Mouse (Mus musculus): Measurements from ENCODE around the gene Rubcn. TPM values are rescaled to one million over a fixed set of nuclear protein-coding genes. Genes with fewer than 3 reads are reported as not detected.
A peak's percentile ranks its signal among the peaks of the same experiment; 100 is the strongest.

Rubcn gene
- polyA plus RNA-seq, 1 experiment from 2014 or later, result 12.9 TPM

- Histone ChIP-seq H3K4me2 (replicated peaks; ENCODE audit: low read depth, low read length) (0 out of 2 replicates have a peak overlapping the region, but pooled peaks have one; percentile 35), H3K4me1 (ENCODE audit: insufficient read depth, low read depth, low read length) (no peaks in the 10 kb centered on the region), H3K36me3 (ENCODE audit: insufficient read depth, low read length) (no peaks in the 10 kb centered on the region), H3K9ac (replicated peaks; ENCODE audit: low read depth) (no peak overlapping the region), H3K4me3 (ENCODE audit: low read depth, low read length) (no peak overlapping the region), H3K27me3 (replicated peaks; ENCODE audit: insufficient read depth, low read length) (no peaks in the 10 kb centered on the region), H3K9me3 (ENCODE audit: low read length) (no peaks in the 10 kb centered on the region), H3K27ac (ENCODE audit: low read length) (no peak overlapping the region)
- 3% methylated on average over 9 of the region's 9 CpGs for WGBS
- ATAC-seq (peak; percentile 79), DNase-seq (ENCODE audit: low spot score) (peak; percentile 95)
- TF ChIP-seq CTCF (IDR thresholded peaks at IDR 0.05), result peak; percentile 97
- TF ChIP-seq EP300 (IDR thresholded peaks at IDR 0.05), result peak; percentile 77
Observed at GRCm38 (mm10) chr16:32812888-32813361, 64.6 kb downstream of the Rubcn start.

GRCm38 (mm10) chr16:32810321-32810720 is 67.2 kb downstream of the Rubcn start, which contains the start of gene Smbd1:
Smbd1 (minus strand) TSS chr16:32810477.
- no peak for TF ChIP-seq EP300 (IDR thresholded peaks at IDR 0.05)
- TF ChIP-seq CTCF (IDR thresholded peaks at IDR 0.05), result no peak
- Histone ChIP-seq H3K27ac (ENCODE audit: low read length) (no peak within 1 kb of the TSS), H3K4me2 (replicated peaks; ENCODE audit: low read depth, low read length) (no peak within 1 kb of the TSS), H3K9ac (replicated peaks; ENCODE audit: low read depth) (no peak within 1 kb of the TSS), H3K4me3 (ENCODE audit: low read depth, low read length) (no peak within 1 kb of the TSS), H3K9me3 (ENCODE audit: low read length) (no peaks in the 10 kb centered on the region), H3K27me3 (replicated peaks; ENCODE audit: insufficient read depth, low read length) (no peaks in the 10 kb centered on the region), H3K4me1 (ENCODE audit: insufficient read depth, low read depth, low read length) (no peaks in the 10 kb centered on the region), H3K36me3 (ENCODE audit: insufficient read depth, low read length) (no peaks in the 10 kb centered on the region)
- WGBS, result 81% methylated on average over 4 of the region's 4 CpGs
- ATAC-seq (no peak), DNase-seq (ENCODE audit: low spot score) (no peak)

- ATAC-seq, result peak; percentile 88
- Histone ChIP-seq H3K4me3 (ENCODE audit: low read depth, low read length) (no peak overlapping the region), H3K4me2 (replicated peaks; ENCODE audit: low read depth, low read length) (no peak overlapping the region), H3K4me1 (ENCODE audit: insufficient read depth, low read depth, low read length) (no peaks in the 10 kb centered on the region; the same call in 1 of the 2 replicates), H3K9ac (replicated peaks; ENCODE audit: low read depth) (no peak overlapping the region), H3K36me3 (ENCODE audit: insufficient read depth, low read length) (no peaks in the 10 kb centered on the region), H3K27ac (ENCODE audit: low read length) (peak overlapping the region; percentile 45; the same call in 1 of the 2 replicates), H3K27me3 (replicated peaks; ENCODE audit: insufficient read depth, low read length) (no peaks in the 10 kb centered on the region), H3K9me3 (ENCODE audit: low read length) (no peaks in the 10 kb centered on the region)
- peak; percentile 44; the same call in 1 of the 2 replicates for TF ChIP-seq EP300 (IDR thresholded peaks at IDR 0.05)
- TF ChIP-seq CTCF (IDR thresholded peaks at IDR 0.05), result peak; percentile 50
- 42% methylated on average over 8 of the region's 8 CpGs for WGBS
- DNase-seq (ENCODE audit: low spot score), result peak; percentile 92
Observed at GRCm38 (mm10) chr16:32807408-32808185, 70.0 kb downstream of the Rubcn start.

- no peak overlapping the region for H3K27ac ChIP-seq (ENCODE audit: low read length)
- H3K27me3 ChIP-seq (replicated peaks; ENCODE audit: insufficient read depth, low read length), result no peaks in the 10 kb centered on the region
- H3K9me3 ChIP-seq (ENCODE audit: low read length), result no peaks in the 10 kb centered on the region
- no peak overlapping the region for H3K4me2 ChIP-seq (replicated peaks; ENCODE audit: low read depth, low read length)
- WGBS, result 39% methylated on average over 7 of the region's 7 CpGs
- no peak overlapping the region for H3K9ac ChIP-seq (replicated peaks; ENCODE audit: low read depth)
- H3K4me1 ChIP-seq (ENCODE audit: insufficient read depth, low read depth, low read length), result no peaks in the 10 kb centered on the region; the same call in 1 of the 2 replicates
- ATAC-seq (peak; percentile 43), DNase-seq (ENCODE audit: low spot score) (peak; percentile 69)
- TF ChIP-seq CTCF (IDR thresholded peaks at IDR 0.05) (no peak), EP300 (IDR thresholded peaks at IDR 0.05) (peak; percentile 40; the same call in 1 of the 2 replicates)
- H3K36me3 ChIP-seq (ENCODE audit: insufficient read depth, low read length), result no peaks in the 10 kb centered on the region
- no peak overlapping the region for H3K4me3 ChIP-seq (ENCODE audit: low read depth, low read length)
Observed at GRCm38 (mm10) chr16:32805151-32805550, 72.4 kb downstream of the Rubcn start.

- 34% methylated on average over 5 of the region's 5 CpGs for WGBS
- ATAC-seq, result no peak
- peak; percentile 36 for DNase-seq (ENCODE audit: low spot score)
- no peak overlapping the region for H3K4me2 ChIP-seq (replicated peaks; ENCODE audit: low read depth, low read length)
- no peak overlapping the region for H3K9ac ChIP-seq (replicated peaks; ENCODE audit: low read depth)
- H3K36me3 ChIP-seq (ENCODE audit: insufficient read depth, low read length), result no peaks in the 10 kb centered on the region
- H3K9me3 ChIP-seq (ENCODE audit: low read length), result no peaks in the 10 kb centered on the region
- no peak overlapping the region; the same call in 1 of the 2 replicates for H3K27ac ChIP-seq (ENCODE audit: low read length)
- TF ChIP-seq EP300 (IDR thresholded peaks at IDR 0.05) (no peak), CTCF (IDR thresholded peaks at IDR 0.05) (no peak)
- H3K27me3 ChIP-seq (replicated peaks; ENCODE audit: insufficient read depth, low read length), result no peaks in the 10 kb centered on the region
- no peak overlapping the region for H3K4me3 ChIP-seq (ENCODE audit: low read depth, low read length)
- H3K4me1 ChIP-seq (ENCODE audit: insufficient read depth, low read depth, low read length), result no peaks in the 10 kb centered on the region; the same call in 1 of the 2 replicates
Observed at GRCm38 (mm10) chr16:32803901-32804300, 73.7 kb downstream of the Rubcn start.

GRCm38 (mm10) chr16:32803252-32803853 is 74.2 kb downstream of the Rubcn start:
- no peak for TF ChIP-seq CTCF (IDR thresholded peaks at IDR 0.05)
- TF ChIP-seq EP300 (IDR thresholded peaks at IDR 0.05), result peak; percentile 63; the same call in 1 of the 2 replicates
- Histone ChIP-seq H3K4me1 (ENCODE audit: insufficient read depth, low read depth, low read length) (no peaks in the 10 kb centered on the region; the same call in 1 of the 2 replicates), H3K9me3 (ENCODE audit: low read length) (no peaks in the 10 kb centered on the region), H3K4me2 (replicated peaks; ENCODE audit: low read depth, low read length) (no peak overlapping the region), H3K4me3 (ENCODE audit: low read depth, low read length) (no peak overlapping the region), H3K27ac (ENCODE audit: low read length) (peak overlapping the region; percentile 52), H3K36me3 (ENCODE audit: insufficient read depth, low read length) (no peaks in the 10 kb centered on the region), H3K9ac (replicated peaks; ENCODE audit: low read depth) (no peak overlapping the region), H3K27me3 (replicated peaks; ENCODE audit: insufficient read depth, low read length) (no peaks in the 10 kb centered on the region)
- DNase-seq (ENCODE audit: low spot score) (peak; percentile 91), ATAC-seq (peak; percentile 65)
- WGBS, result 8% methylated on average over 6 of the region's 6 CpGs

Measured in lung, postnatal 0 days (tissue).